In the genomic region with DNA sequence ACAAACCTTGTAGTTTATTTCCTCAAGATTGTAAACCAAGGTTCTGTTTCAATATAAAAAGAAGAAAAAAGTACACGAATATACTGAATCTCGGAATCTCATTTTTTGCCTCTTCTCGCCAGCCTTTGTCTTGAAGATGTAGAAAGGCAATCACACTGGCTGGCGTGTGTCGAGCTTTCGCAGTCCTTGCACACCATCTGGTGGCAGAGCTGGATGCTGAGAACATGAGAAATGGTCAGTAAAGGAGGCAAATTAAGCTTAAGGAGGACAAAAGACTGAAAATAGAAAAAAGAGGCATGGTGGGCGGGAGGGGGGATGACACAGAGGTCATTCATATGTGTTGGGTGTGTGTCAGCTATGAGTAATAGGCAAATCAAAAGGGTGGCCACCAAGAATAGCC, we compare ENCODE assay signal across 8 mouse cellular contexts. TPM values are rescaled to one million over a fixed set of nuclear protein-coding genes. Genes with fewer than 3 reads are reported as not detected.
DNase-seq lines count a peak whose midpoint lies in the region; ATAC-seq and TF ChIP-seq lines count a peak whose summit lies in the region.
"Had no signal": no experiment of that assay in that cellular context is flagged by ENCODE, and none has a peak within 500 bp of the region (broad histone marks: within the 10 kb centered on the region; RNA-seq: fewer than 3 reads in every experiment).

No protein-coding gene starts in this region.

- no peaks in the 10 kb centered on the region for H3K4me1 ChIP-seq in midbrain, embryonic 12.5 days
- peaks cover 7% of the 10 kb centered on the region; the same call in 1 of the 2 replicates for H3K4me1 ChIP-seq in small intestine, adult 2 months (ENCODE audit: control insufficient read depth, insufficient read depth, insufficient read length, low read length)

- DNase-seq in B cell, adult 2 months: peak; percentile 32 to 38
- peak; percentile 85 for DNase-seq in NIH3T3 (ENCODE audit: low read depth)
- peak; percentile 75 for DNase-seq in embryo, embryonic 11 days
- peak; percentile 61 to 64 for DNase-seq in heart, postnatal 14 days
- peak; percentile 48 for DNase-seq in layer of hippocampus, adult 9-10 months (ENCODE audit: low spot score)

- intact Hi-C loops in heart, postnatal 14 days (cut with DNase I): loop anchor here (2.0 kb wide), 1 partner anchor 915 kb away; no protein-coding TSS in a partner anchor

- ATAC-seq in midbrain, embryonic 12.5 days (ENCODE audit: low FRiP score, low read depth): peak; percentile 69; the same call in 1 of the 2 replicates

- no peak for TF ChIP-seq POLR2A in small intestine, adult 2 months (IDR thresholded peaks at IDR 0.05; ENCODE audit: low read depth, low read length)

- WGBS in midbrain, embryonic 12.5 days: 60% methylated on average over 7 of the region's 7 CpGs
- 70% methylated on average over 7 of the region's 7 CpGs for WGBS in small intestine, adult 2 months

- H3K4me2 ChIP-seq in midbrain, embryonic 12.5 days (replicated peaks): no peak overlapping the region

- no peak overlapping the region for H3K9ac ChIP-seq in midbrain, embryonic 12.5 days (replicated peaks)

- no peaks in the 10 kb centered on the region for H3K27me3 ChIP-seq in midbrain, embryonic 12.5 days
- no peaks in the 10 kb centered on the region for H3K27me3 ChIP-seq in small intestine, adult 2 months (ENCODE audit: control insufficient read depth, insufficient read depth, low read length)

- no peak overlapping the region for H3K4me3 ChIP-seq in midbrain, embryonic 12.5 days
- no peak overlapping the region for H3K4me3 ChIP-seq in small intestine, adult 2 months (ENCODE audit: low read depth, low read length)
- H3K4me3 ChIP-seq: erythroblast, embryonic 14.5 days had no signal

- no peaks in the 10 kb centered on the region for H3K36me3 ChIP-seq in midbrain, embryonic 12.5 days
- H3K36me3 ChIP-seq in small intestine, adult 2 months (ENCODE audit: control insufficient read depth, insufficient read depth, low read length): no peaks in the 10 kb centered on the region

- no peak overlapping the region for H3K27ac ChIP-seq in midbrain, embryonic 12.5 days (replicated peaks)
- H3K27ac ChIP-seq in small intestine, adult 2 months (ENCODE audit: insufficient read depth, low read depth, low read length): no peak overlapping the region

- no peaks in the 10 kb centered on the region for H3K9me3 ChIP-seq in midbrain, embryonic 12.5 days

- peak; percentile 54; the same call in 1 of the 2 replicates for TF ChIP-seq CTCF in small intestine, adult 2 months (IDR thresholded peaks at IDR 0.05; ENCODE audit: extremely low read depth, insufficient read length, insufficient replicate concordance, low read depth, low read length)

RNA-seq across cellular contexts. Expression of a gene that starts 31.6 kb away (rescaled TPM):
- total RNA-seq in heart, postnatal 14 days (2021): under 1 TPM; 0.45 to 0.68 TPM
- polyA plus RNA-seq in midbrain, embryonic 12.5 days (2016; fragmentation: Nextera tagmentation; extraction: Ambion mirVana): 0.31 TPM in 1 of 2 replicates, not detected in the other
- polyA plus RNA-seq in small intestine, adult 2 months (2012; rRNA removed): 26.4 and 35.8 TPM in 2 replicates

Comparison
In these comparisons a context has a peak if more than half of its experiments do, and no peak if none do; other contexts are left out.
1. DNase-seq: peak in every context shown above with its lines; median percentile 85 in NIH3T3; 75 in embryo, embryonic 11 days; 62 in heart, postnatal 14 days; 48 in layer of hippocampus, adult 9-10 months; 35 in B cell, adult 2 months.
2. RNA of a gene that starts 31.6 kb away (polyA plus RNA-seq): 26.4 to 35.8 TPM in small intestine, adult 2 months; 0.31 TPM in midbrain, embryonic 12.5 days; every median in the first group is over 10 times any median in the second.